Mouse (Mus musculus): Measurements from ENCODE around the gene Lbhd2.

DNA sequence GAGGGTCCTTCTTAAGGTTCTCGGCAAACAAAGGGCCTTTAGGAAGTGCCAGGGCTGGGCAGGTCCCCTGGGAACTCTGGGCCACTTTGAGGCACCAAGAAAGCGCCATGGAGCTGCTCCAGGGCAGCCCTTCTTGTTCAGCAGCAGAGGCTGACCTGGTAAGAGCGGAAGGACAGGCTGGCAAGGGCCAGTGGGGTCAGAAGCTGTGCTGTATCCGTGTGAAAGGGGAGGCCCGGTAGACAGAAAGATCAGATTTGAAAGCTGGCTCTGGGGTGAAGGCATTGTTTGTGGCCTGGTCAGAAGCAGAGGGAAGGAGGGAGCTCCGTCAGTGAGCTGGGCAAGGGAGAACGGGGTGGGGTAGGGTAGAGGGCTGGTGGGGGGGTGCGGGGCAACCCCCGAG, 40.7 kb downstream of the Lbhd2 start:
- TF ChIP-seq CTCF (IDR thresholded peaks at IDR 0.05; ENCODE audit: borderline replicate concordance, extremely low read depth, insufficient read depth, insufficient read length) = no peak
- TF ChIP-seq POLR2A (IDR thresholded peaks at IDR 0.05; ENCODE audit: borderline replicate concordance, extremely low read depth, insufficient read depth, insufficient read length, poor library complexity, severe bottlenecking) = no peak
